Mouse (Mus musculus) MEL (cell line): Measurements from ENCODE around the gene Anxa8.

Experiments used
- CTCF ChIP-seq, 3 experiments: IDR thresholded peaks in 2 of 3; conservative IDR thresholded peaks in 1 of 3; 2 replicates each; pipeline ENCODE4 v1.5.1; 2011 to 2012; ENCODE audit warnings: low read length in 3 of 3, low read depth in 2 of 3, mild to moderate bottlenecking in 2 of 3, improper control_type of control experiment in 1 of 3, inconsistent platforms in 1 of 3, mixed read lengths in 1 of 3, moderate library complexity in 1 of 3; ENCODE audit not compliant: control insufficient read depth in 1 of 3, insufficient read depth in 1 of 3, poor library complexity in 1 of 3, severe bottlenecking in 1 of 3
- EP300 ChIP-seq, 2 experiments: IDR thresholded peaks; 2 replicates each; pipeline ENCODE4 v1.6.1; 2011; ENCODE audit warnings: improper control_type of control experiment in 2 of 2, low read length in 2 of 2, low read depth in 1 of 2, mild to moderate bottlenecking in 1 of 2
- MYC ChIP-seq: IDR thresholded peaks from 2 replicates; pipeline ENCODE4 v1.6.1; 2011; ENCODE audit warnings: low read depth, mild to moderate bottlenecking, low read length, improper control_type of control experiment, moderate library complexity
- POLR2A ChIP-seq, 2 experiments: IDR thresholded peaks; 2 replicates each; pipeline ENCODE4 v1.6.1; 2011 to 2012; ENCODE audit warnings: low read length in 2 of 2, mild to moderate bottlenecking in 2 of 2, control low read depth in 1 of 2, improper control_type of control experiment in 1 of 2, low read depth in 1 of 2, moderate library complexity in 1 of 2; ENCODE audit not compliant: control insufficient read depth in 1 of 2, insufficient read depth in 1 of 2, poor library complexity in 1 of 2
- SIN3A ChIP-seq: IDR thresholded peaks from 2 replicates; pipeline ENCODE4 v1.6.1; 2012; ENCODE audit warnings: low read length, improper control_type of control experiment, inconsistent platforms
- TAL1 ChIP-seq: IDR thresholded peaks from 2 replicates; pipeline ENCODE4 v1.6.1; 2012; ENCODE audit warnings: mild to moderate bottlenecking, inconsistent platforms, low read length, moderate library complexity, mixed read lengths
- ZC3H11A ChIP-seq: IDR thresholded peaks from 2 replicates; pipeline ENCODE4 v1.6.1; 2012; ENCODE audit warnings: low read depth, mild to moderate bottlenecking, inconsistent platforms, low read length, improper control_type of control experiment

GRCm38 (mm10) chr14:34103855-34104254 lies 18.1 kb downstream of the Anxa8 start:
- no peak for TF ChIP-seq CTCF (IDR thresholded peaks at IDR 0.05 in 2 of 3, conservative IDR thresholded peaks at IDR 0.05 in 1 of 3; ENCODE audit: control insufficient read depth in 1 of 3, insufficient read depth in 1 of 3, low read depth in 2 of 3, low read length in 3 of 3, poor library complexity in 1 of 3, severe bottlenecking in 1 of 3)
- no peak for TF ChIP-seq MYC
- TF ChIP-seq SIN3A: no peak
- no peak for TF ChIP-seq ZC3H11A
- TF ChIP-seq POLR2A (IDR thresholded peaks at IDR 0.05; ENCODE audit: control insufficient read depth in 1 of 2, insufficient read depth in 1 of 2, low read depth in 1 of 2, low read length in 2 of 2, poor library complexity in 1 of 2): no peak
- no peak for TF ChIP-seq EP300 (IDR thresholded peaks at IDR 0.05; ENCODE audit: low read depth in 1 of 2, low read length in 2 of 2)
- no peak for TF ChIP-seq TAL1
